Mouse (Mus musculus) lung, postnatal 0 days (tissue): ENCODE results near the gene Pdcd7.

Source experiments
- CTCF ChIP-seq: IDR thresholded peaks from 2 replicates; pipeline ENCODE4 v1.5.1; 2016; ENCODE audit warnings: antibody characterized with exemption, mild to moderate bottlenecking
- EP300 ChIP-seq: IDR thresholded peaks from 2 replicates; pipeline ENCODE4 v1.6.1; 2016; ENCODE audit warnings: antibody characterized with exemption, mild to moderate bottlenecking, control low read depth

GRCm38 (mm10) chr9:65327371-65327770 is 18.5 kb upstream of the Pdcd7 start:
- TF ChIP-seq EP300 (no peak), CTCF (no peak)
